Mouse (Mus musculus): ENCODE measurements around the gene Atp6v0c. TPM values are rescaled to one million over a fixed set of nuclear protein-coding genes. Genes with fewer than 3 reads are reported as not detected.

Gene Atp6v0c
- total RNA-seq, 2 experiments from 2014 or later: 286 to 329 TPM

Other genes with a start within 250 kb of the Atp6v0c start
- not detected for gene Sbp, start 228.0 kb downstream of the Atp6v0c start, total RNA-seq (2021)
- not detected for gene Sbpl, start 214.4 kb downstream of the Atp6v0c start, total RNA-seq (2021)
- gene Prss30, start 189.1 kb downstream of the Atp6v0c start, total RNA-seq (2021): under 1 TPM in 1 of 2 experiments, not detected in 1; 0.24 TPM
- gene Prss22, start 171.6 kb downstream of the Atp6v0c start, total RNA-seq (2021): not detected
- gene Prss27, start 131.6 kb downstream of the Atp6v0c start, total RNA-seq (2021): under 1 TPM; 0.70 to 0.99 TPM
- 10 to 100 TPM; 19.1 to 23.0 TPM for gene Kctd5, start 96.2 kb downstream of the Atp6v0c start, total RNA-seq (2021)
- 10 to 100 TPM; 46.8 to 53.3 TPM for gene Pdpk1, start 18.8 kb downstream of the Atp6v0c start, total RNA-seq (2021)
- 10 to 100 TPM; 36.6 to 44.2 TPM for gene Amdhd2, start 5.9 kb downstream of the Atp6v0c start, total RNA-seq (2021)
- 10 to 100 TPM; 12.0 to 16.4 TPM for gene Tbc1d24, start 35.9 kb upstream of the Atp6v0c start, total RNA-seq (2021)
- gene Ntn3, start 39.8 kb upstream of the Atp6v0c start, total RNA-seq (2021): 1 to 10 TPM; 3.1 to 4.2 TPM
- gene Tedc2, start 51.1 kb upstream of the Atp6v0c start, total RNA-seq (2021): 1 to 10 TPM; 7.2 to 9.8 TPM
- 10 to 100 TPM in 1 of 2 experiments, 1 to 10 TPM in 1; 10.0 to 15.9 TPM for gene Ccnf, start 81.8 kb upstream of the Atp6v0c start, total RNA-seq (2021)
- gene Abca17, start 181.4 kb upstream of the Atp6v0c start, total RNA-seq (2021): under 1 TPM in 1 of 2 experiments, not detected in 1; 0.09 TPM
- 10 to 100 TPM; 21.8 to 28.3 TPM for gene Abca3, start 182.2 kb upstream of the Atp6v0c start, total RNA-seq (2021)
- gene Rnps1, start 244.9 kb upstream of the Atp6v0c start, total RNA-seq (2021): 100 to 1,000 TPM in 1 of 2 experiments, 10 to 100 TPM in 1; 79.5 to 103 TPM

All from adrenal gland, postnatal 10 days (tissue).